Mouse (Mus musculus): ENCODE measurements around the gene Dnttip2.
"Not testable (repeated sequence)": the region's sequence is repeated elsewhere in the genome, so short reads cannot be mapped to it uniquely, and the experiment has no call there.

Dnttip2 gene

GRCm38 (mm10) chr3:122274241-122275024 is at the start of gene Dnttip2:
TSS of gene Dnttip2 (plus strand) at chr3:122274388.
- peak; percentile 83 to 92 for DNase-seq (ENCODE audit: low spot score in 2 of 2)

- DNase-seq (ENCODE audit: low spot score in 2 of 2) = not testable (repeated sequence)
These were observed 47.2 kb upstream of the Dnttip2 start for GRCm38 (mm10) chr3:122226972-122227371.

- DNase-seq (ENCODE audit: low spot score in 2 of 2) = no peak
These were observed 38.4 kb upstream of the Dnttip2 start for GRCm38 (mm10) chr3:122235772-122236171.

GRCm38 (mm10) chr3:122242876-122243275 is 31.3 kb upstream of the Dnttip2 start:
- DNase-seq (ENCODE audit: low spot score in 2 of 2) = no peak

- DNase-seq (ENCODE audit: low spot score in 2 of 2) = no peak
These were observed 30.6 kb upstream of the Dnttip2 start for GRCm38 (mm10) chr3:122243416-122244167.

GRCm38 (mm10) chr3:122244759-122245158 is 29.4 kb upstream of the Dnttip2 start:
- no peak for DNase-seq (ENCODE audit: low spot score in 2 of 2)

- DNase-seq (ENCODE audit: low spot score in 2 of 2) = peak; percentile 87 to 92
These were observed 28.8 kb upstream of the Dnttip2 start, which contains the start of gene Gclm for GRCm38 (mm10) chr3:122245215-122245877. TSS of gene Gclm (plus strand) at chr3:122245557.

- peak; percentile 49 to 57 for DNase-seq (ENCODE audit: low spot score in 2 of 2)
These were observed 28.3 kb upstream of the Dnttip2 start for GRCm38 (mm10) chr3:122245878-122246332.

GRCm38 (mm10) chr3:122246406-122246805 is 27.8 kb upstream of the Dnttip2 start:
- no peak for DNase-seq (ENCODE audit: low spot score in 2 of 2)

GRCm38 (mm10) chr3:122246986-122247767 is 27.0 kb upstream of the Dnttip2 start:
- DNase-seq (ENCODE audit: low spot score in 2 of 2) = no peak

- DNase-seq (ENCODE audit: low spot score in 2 of 2) = no peak
These were observed 26.5 kb upstream of the Dnttip2 start for GRCm38 (mm10) chr3:122247768-122248100.

GRCm38 (mm10) chr3:122252466-122253253 is 21.5 kb upstream of the Dnttip2 start:
- no peak for DNase-seq (ENCODE audit: low spot score in 2 of 2)

- DNase-seq (ENCODE audit: low spot score in 2 of 2) = not testable (repeated sequence)
These were observed 20.1 kb upstream of the Dnttip2 start for GRCm38 (mm10) chr3:122254050-122254449.

GRCm38 (mm10) chr3:122269986-122270385 is 4.2 kb upstream of the Dnttip2 start:
- no peak for DNase-seq (ENCODE audit: low spot score in 2 of 2)

- DNase-seq (ENCODE audit: low spot score in 2 of 2) = not testable (repeated sequence)
These were observed 1.6 kb upstream of the Dnttip2 start for GRCm38 (mm10) chr3:122272565-122272964.

- no peak for DNase-seq (ENCODE audit: low spot score in 2 of 2)
These were observed 564 bp upstream of the Dnttip2 start for GRCm38 (mm10) chr3:122273407-122274240.

GRCm38 (mm10) chr3:122275111-122275510 is 923 bp downstream of the Dnttip2 start:
- DNase-seq (ENCODE audit: low spot score in 2 of 2) = no peak

GRCm38 (mm10) chr3:122287195-122287594 is 13.0 kb downstream of the Dnttip2 start:
- no peak for DNase-seq (ENCODE audit: low spot score in 2 of 2)

GRCm38 (mm10) chr3:122288613-122289195 is 14.5 kb downstream of the Dnttip2 start:
- DNase-seq (ENCODE audit: low spot score in 2 of 2) = no peak

Measured in urinary bladder, postnatal 36 days (tissue).